Mouse (Mus musculus) adrenal gland, postnatal 4 days (tissue): ENCODE results near the gene Zim1. TPM values are rescaled to one million over a fixed set of nuclear protein-coding genes. Genes with fewer than 3 reads are reported as not detected.

Experiments
- DNase-seq, 2 experiments: peaks; one replicate each; pipeline ENCODE4 v3.0.0; 2021 to 2022; ENCODE audit warnings: low spot score in 2 of 2, mixed read lengths in 2 of 2
- long read RNA-seq, 2 experiments: library from polyadenylated mRNA; stranded (forward); transcript quantifications; one replicate each; pipeline ENCODE4 v2.0.0; 2021
- total RNA-seq, 2 experiments: library from RNA; stranded (reverse); gene quantifications; 2 replicates each; pipeline ENCODE4 v1.2.3; 2021

The Zim1 gene
- 10 to 100 TPM; 61.7 to 69.0 TPM for total RNA-seq
- long read RNA-seq, experiment 1, partial matches to known transcripts: 0 of 3 reads
- long read RNA-seq, experiment 1, other reads (novel, unspliced or antisense): 3 of 3 reads
- long read RNA-seq, experiment 2, partial matches to known transcripts: 0 of 4 reads
- long read RNA-seq, experiment 2, other reads (novel, unspliced or antisense): 4 of 4 reads

DNA sequence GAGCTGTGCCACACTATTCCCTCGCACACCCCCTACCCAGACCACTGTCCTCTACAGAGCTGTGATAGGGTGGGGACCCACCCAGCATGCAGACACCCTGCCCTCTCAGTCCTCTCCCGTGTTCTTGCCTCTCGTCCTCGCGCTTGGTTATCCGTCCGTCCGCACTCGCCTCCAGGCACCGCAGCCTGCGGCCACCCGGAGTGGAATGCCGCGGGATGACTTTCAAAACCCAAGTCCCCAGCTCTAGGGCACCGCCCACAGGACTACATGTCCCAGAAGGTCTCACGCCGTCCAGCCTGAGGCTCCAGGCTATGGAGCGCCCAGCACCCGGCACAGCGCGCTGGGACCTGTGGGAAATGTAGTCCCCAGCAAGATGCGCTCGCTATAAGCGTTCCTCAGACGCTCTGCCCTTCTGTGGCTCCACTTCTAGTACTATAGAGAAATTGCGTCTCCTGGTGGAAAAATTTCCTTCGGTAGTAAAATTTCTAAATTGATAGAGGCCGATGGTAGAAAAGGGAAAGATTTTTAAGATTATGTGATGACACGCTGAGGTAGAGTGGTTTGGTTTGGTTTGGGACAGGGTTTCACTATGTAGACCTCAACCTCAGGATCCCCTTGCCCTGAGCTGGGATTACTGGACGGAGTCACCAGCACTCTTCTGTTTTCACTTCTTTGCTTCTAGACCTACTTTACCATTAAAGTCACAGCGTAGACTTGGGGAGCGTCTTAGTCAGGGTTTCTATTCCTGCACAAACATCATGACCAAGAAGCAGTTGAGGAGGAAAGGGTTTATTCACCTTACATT lies at the start of gene Zim1:
TSS of gene Zim1 (minus strand) at position 210 of the 805 bp plus-strand sequence.
- DNase-seq: peak; percentile 58 to 63

DNA sequence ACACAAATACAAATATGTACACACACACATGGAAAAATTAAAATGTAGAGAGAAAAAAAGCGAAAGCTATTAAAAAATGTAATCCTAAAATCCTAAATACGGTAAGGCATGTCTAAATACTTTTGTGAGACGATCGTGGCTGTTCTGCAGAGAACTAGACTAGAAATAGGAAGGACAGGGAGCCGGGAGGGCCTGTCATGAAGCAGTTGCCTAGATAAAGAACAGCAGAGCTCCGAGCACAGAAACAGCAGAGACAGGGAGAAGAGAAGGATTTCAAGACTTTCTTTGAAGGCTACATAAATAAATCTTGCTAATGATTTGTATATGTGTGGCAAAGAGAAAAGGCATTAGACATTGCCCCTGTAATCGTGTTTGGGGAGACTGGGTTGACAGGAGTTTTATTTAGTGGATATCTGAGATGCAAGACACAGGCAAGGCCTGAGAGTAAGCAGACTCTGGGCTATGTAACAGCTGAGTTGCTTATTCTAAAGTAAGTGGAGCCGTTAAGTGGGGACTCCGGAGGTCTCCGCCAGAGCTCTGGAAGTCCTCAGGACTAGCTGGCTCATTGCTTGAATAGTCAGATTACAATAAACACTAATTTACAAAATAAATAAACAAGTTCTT lies 48.1 kb upstream of the Zim1 start:
- DNase-seq: no peak

DNA sequence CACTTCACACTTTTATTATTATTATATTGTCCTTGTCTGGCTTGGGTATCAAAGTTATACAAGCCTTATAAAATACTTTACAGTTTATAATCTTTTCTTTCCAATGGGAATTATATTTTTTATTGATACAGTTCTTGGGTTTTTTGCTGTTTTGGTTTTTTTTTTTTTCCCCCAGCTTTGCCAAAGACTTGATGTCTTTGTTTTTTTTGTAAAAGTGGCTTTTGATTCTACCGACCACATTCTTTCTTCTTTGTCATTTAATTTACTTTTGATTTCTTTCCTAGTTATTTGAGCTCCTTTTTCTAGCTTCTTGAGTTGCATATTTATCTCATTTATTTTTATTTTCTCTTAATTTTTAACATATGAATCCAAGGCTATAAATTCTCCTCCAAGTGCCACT lies 39.8 kb upstream of the Zim1 start:
- no peak for DNase-seq

DNA sequence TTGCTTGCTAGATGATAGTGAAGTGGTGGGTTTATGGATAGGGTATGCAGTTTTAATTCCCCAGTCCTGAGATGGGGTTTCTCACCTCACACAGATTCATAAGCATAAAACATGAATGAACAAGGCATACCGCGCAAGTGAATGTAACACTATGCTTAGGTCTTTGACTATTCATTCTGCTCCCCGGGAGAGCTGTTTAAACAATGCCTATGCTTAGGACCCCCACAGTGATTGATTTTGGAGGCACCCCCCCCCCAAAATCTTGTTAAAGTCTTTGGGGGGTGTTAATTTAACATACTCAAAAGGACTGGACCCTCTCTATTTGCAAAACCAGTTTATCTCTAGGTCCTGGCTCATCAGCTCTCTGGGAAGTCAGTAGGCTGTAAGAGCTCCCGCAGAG lies 35.7 kb upstream of the Zim1 start:
- DNase-seq: no peak

DNA sequence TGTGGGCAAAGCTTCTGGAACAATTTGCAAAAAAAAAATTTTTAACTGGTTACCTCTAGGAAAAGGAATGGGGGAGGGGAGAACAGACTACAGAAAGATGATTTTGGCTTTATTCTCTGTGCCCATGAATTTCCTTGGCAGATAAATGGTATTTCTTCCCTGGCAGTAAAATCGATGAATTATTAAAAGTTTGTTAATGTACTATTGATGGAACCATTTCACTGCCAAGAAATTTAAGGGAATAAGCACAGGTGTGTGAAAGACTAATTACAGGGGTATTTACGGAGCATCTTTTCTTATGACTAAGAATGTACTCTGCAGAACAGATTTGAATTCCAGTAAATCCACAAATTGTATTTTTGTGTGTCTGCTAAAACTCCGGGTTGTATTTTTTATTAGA lies 35.1 kb upstream of the Zim1 start:
- DNase-seq: no peak

DNA sequence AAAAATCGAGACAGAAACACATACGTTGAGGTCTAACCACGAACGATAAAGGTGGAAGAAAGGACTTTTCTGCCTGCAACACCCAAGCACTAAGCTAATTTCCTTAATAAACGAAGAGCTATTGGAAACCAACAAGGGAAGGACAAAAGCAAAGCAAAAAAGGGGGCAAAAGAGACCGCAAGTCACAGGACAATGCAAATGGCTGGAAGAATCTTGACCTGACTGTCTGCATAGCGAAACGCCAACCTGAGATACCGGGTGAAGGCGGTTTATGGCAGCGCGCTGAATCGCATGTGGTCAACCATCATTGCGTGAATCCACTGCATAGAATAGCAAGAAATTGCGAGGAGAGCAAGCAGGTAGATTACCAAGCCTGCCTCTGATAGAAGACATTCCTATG lies 34.6 kb upstream of the Zim1 start:
- DNase-seq: no peak

DNA sequence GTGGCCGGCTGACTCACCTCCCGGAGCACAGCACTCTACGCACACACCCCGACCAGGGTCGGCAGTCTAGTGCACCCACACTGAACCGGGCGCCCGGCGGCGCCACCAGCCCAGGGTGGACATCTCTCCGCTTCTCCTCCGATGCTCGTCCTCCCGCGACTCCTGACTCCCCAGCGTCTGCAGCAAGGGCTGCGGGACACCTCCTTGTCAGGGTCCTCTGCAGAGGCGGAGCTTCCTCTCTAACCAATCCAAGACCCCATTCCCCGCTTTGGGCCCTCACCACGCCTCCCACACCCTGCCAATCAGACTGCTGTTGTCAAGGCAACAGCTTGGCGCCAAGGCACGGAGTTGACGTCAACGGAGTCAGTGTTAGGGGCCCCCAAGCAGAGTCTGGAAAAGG lies 34.0 kb upstream of the Zim1 start, which contains the start of the genes Peg3 and Usp29:
TSS of gene Peg3 (minus strand) at position 191 of the 400 bp plus-strand sequence.
TSS of gene Usp29 (plus strand) at position 338 of the 400 bp plus-strand sequence.
- DNase-seq: peak; percentile 44 to 65

DNA sequence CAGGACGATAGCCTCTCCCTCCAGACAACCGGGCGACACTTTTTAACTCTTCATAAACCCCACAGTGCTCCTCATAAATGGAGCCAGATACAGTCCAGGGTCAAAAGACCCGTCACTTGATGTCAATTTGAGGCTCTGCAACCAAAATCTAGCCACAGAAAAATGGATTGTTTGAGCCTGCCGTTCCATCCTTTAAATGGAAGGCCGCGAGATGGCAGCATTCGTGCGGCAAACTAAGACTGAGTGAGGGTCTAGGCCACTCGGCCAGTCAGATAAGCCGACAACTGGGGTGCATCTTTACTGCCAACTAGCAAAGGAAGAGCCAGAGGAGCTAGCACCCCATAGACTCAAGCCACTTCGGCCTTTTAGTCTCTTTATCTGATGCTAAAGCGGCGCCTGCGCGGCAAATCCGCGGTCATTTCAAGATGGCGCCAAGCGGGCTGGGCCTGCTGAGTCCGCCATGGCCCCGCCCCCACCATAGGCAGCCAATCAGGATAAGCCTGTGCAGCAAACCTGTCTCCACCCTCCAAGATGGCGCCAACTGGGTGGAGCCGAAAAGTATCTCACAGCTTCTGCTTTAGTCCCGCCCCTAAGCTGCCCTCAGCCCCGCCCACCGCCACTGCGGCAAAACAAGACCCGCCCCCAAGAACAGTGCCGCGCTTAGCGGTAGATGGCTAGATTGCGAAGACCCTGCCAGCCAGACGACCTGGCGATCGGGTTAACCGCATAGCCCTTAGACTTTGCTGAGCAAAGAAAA lies 33.0 kb upstream of the Zim1 start:
- DNase-seq: peak; percentile 65 to 80

DNA sequence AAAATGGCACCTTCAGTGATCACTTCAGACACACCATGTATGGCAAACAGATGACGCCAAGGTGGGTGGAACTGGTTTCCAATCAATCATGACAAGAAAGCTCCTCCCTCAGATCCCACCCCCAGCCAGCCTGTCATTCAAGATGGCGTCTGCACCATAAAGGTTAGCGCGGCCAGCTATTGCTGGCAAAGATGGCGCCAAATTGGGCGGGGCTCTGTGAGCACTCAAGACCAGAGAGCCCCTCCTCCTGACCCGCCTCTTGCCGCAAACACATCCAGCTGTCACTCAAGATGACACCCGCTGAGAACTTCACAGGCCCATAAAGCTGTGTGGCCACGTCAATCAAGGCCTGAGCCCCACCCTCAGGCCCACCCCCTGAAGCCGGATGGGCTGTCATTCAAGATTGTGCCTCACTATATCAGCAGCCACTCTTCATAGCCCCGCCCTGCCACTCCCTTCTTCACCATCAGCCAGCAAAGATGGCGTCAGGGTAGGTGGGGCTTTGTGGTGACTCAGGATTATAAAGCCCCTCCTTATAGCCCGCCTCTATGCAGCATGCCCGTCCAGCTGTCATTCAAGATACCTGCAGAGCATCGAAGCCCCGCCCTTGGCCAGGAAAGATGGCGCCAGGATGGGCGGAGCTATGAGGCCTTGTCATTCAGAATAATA lies 32.1 kb upstream of the Zim1 start:
- DNase-seq: peak; percentile 49 to 68

DNA sequence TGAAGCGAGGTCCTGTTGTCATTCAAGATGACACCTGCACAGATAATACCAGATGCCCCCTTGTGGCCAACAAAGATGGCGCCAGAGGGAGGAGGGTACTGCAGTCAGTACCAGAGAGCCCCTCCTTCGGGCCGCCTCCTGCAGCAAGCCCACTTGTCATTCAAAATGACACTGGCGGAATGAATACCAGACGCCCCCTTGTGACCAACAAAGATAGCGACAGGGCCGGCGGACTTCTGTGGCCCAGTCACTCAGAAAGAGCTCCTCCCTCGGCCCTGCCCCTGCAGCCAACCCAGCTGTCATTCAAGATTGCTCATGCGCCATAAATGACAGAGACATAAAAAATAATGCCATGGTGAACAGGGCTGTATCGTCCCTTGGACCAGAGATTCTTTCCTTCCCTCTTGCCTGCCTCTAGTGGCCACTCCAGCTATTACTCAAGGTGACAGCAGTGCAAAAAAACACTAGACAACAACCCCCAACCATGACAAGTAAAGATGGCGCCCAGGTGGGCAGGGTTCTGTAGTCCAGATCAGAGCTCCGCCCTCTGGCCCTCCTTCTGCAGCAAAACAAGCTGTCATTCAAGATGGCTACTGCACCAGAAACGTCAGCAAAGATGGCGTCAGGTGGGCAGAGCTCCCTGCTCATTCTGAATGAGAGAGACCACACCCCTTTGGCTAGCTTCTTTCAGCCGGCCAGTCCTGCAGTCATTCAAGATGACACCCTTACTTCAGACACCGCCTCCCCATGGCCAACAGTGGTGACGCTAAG lies 31.3 kb upstream of the Zim1 start:
- DNase-seq: peak; percentile 16 to 59

DNA sequence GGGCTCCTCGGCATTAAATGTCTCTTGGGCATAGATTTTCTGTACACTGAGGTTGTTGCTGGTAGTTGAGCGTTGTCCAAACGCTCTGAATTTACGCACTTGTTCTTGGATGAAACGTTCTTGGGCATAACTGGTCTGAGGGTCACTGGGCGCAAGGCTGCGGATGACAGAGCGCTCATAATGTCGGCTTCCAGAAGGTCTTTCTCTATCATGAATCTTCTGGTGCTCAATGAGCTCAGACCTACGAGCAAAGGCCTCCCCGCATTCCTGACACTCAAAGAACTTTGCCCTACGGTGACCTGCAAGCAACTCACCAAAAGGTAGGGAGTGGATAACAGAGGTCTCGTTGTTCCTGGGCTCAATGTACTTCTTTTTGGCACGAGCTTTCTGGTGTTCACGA lies 13.1 kb upstream of the Zim1 start:
- DNase-seq: no peak

DNA sequence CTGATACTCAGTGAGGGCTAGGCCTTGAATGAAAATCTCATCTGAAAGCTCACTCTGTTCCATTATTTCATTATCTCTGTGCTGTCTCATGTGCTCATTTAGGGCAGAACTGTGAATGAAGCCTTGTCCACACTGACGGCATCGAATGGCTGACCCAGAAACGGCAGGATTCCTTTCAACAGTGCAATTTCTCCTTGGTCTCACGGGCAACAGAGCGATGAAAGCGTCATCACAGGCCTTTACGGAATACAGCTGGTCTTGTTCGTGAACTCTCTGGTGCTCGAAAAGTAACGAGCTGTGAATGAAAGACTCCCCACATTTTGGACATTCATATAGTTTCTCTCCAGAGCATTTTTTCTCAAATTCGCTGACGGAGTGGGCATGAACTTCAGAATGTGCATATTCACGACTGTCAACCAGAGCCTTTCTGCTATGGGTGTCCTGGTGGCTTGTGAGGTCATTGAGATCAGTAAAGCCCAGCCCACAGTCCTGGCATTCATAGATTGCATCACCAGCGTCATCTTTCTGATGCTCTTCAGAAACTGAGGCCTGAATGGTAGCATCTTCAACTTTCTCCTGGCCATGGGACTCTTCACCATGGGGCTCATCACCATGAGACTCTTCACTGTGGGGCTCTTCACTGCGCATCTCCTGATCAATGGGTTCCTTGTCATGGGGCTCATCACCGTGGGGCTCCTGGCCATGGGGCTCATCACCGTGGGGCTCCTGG lies 12.4 kb upstream of the Zim1 start:
- DNase-seq: no peak

DNA sequence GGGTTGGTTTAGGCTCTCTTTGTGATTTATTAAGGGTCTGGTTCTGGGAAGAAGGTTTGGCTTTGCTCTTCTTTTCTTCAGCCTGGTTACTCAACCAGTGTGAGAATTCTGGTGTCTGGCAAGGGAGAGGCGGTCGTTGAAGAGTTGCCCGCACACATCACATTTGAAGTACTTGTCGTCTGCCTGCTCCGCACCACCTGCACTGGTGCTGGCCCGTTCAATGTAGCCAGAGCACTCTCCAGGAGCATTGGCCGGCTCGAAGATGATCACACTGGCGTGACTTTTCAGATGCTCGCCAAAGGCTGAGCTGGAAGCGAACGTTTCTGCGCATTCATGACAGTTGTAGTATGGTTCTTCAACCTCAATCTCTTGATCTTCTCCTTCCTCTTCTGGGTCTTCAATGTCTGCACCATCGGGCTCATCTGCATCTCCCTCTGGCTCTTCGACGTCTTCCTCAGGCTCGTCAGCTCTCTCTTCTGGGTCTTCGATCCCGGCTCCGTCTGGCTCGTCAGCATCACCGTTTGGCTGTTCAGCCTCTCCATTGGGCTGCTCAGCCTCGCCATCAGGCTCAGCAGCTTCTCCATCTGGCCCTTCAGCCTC lies 11.3 kb upstream of the Zim1 start:
- DNase-seq: no peak

DNA sequence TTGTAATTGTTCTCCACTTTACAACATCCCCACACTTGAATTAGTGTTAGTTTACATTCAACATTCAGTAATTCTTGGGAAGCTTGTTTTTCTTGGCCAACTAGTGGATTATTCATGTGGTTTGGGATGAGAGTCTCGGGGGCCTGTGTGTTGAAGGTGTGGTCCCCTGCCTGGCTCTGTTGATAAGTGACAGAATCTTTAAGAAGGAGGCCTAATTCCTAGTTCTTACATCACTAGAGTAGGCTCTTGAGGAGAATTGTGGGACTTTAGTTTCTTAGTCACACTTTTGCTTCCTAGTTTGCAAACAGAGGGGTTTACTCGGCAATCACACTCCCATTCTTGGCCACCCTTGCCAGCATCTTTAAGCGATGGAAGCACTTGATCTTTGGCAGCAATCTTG lies 3.0 kb upstream of the Zim1 start:
- no peak for DNase-seq

DNA sequence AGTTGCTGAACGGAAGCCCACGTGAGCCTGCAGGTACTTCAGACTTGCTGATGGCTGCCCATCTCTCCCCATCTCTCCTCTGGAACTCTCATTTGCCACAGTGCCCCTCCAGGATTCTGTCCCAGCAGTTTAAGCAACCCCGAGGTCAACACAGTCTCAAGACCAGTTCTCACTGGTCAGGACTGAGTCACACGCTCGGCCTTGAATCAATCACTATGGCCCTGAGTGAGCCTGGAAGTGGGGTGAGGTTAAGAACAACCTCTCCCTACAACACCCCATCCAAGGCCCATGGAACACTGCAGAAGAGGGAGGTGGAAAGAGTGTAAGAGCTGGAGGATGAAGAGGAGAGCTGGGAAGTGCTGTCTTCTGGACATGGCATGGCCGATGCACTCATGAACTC lies 10.7 kb downstream of the Zim1 start:
- DNase-seq: peak in 1 of 2 experiments; percentile 10

DNA sequence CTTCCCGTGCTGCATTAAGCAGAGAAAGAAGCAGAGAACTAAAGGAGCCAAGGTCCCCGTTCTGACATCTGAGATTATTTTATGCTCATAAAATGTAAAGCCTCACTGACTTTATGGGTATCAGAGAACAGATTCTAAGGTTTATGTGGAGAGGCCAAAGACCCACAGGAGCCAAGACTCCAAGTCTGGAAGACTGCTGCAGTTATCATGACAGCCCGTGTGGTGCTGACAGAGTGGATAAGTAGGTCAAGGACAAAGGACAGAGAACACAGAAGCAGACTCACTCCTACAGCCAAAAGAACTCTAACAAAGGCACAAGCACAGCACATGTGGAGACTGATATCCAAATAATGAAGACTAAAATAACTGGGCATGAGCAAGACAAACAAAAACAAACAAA lies 29.5 kb downstream of the Zim1 start:
- no peak for DNase-seq

DNA sequence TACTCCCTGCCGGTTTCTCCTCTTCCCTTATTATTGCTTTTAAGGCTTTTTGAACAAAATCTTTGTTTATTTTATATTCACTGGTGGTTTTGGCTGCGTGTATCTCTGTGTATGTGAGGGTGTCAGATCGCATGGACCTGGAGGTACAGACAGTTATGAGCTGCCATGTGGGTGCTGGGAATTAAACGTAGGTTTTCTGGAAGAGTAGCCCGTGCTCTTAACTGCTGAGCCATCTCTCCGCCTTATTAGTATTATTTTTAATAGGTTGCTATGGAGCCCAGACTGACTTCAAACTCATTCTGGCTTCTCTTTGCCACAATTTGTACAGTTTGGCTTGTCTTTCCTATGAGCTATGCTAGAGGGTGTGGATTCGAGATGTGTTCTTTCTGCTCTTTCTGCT lies 32.8 kb downstream of the Zim1 start:
- no peak for DNase-seq

DNA sequence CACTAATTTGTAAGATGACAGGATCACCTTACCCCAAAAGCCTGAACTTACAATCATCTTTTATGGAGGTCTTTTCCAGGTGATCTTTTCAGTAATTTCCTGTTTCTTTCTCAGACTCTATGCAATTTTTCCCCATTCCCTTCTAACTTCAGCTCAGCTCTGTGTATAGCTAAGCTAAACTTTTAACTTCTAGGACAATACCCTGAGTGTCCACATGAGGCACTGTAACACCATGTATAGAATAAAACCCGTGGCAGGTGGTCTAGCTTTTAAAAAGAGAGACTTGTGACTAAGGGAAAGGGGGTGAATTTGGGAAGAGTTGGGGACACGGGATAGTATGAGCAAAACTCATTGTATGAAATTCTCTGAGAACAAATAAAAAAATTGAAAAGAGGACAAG lies 36.6 kb downstream of the Zim1 start:
- DNase-seq: no peak

DNA sequence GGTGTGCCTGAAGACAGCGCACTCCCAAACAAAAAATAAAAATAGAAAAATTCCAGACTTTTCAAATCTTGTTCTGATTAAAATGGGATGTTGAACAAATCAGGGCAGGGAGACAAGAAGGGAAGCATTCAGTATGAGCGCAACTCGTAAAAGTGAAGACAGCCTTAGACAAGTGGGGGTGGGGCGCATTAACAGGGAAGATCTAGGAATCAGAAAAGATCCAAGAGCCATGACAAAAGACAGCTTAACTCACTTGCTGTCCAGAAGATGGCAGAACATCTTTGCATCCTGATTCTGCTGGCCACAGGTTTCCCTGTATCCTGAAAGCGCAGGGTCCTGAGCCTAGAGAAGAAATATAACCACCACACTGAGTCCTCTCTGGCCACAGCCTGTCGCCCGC lies 37.6 kb downstream of the Zim1 start:
- DNase-seq: no peak
